Mouse (Mus musculus): ENCODE data around the gene Uimc1.

Gene Uimc1

GRCm38 (mm10) chr13:55040016-55040415 is 60.1 kb downstream of the Uimc1 start:
- no peak for DNase-seq (ENCODE audit: low spot score in 2 of 2)

DNA sequence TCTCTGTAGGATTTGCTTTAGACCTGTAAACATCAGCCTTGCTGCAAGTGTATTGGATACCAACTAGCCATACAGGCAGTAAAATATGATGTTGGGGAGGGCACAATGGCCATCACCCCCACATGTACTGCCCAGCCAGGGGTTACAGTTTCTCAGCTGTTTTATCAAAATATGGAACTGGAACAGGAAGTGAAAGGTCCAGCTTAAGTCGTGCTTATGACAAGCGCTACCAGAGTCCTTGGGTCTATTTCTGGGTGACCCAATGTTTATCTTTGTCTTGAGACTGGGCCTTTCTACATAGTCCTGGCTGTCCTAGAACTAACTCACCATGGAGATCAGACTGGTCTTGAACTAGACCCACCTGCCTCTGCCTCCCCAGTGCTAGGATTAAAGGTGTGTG is 75.9 kb downstream of the Uimc1 start:
- no peak for DNase-seq (ENCODE audit: low spot score in 2 of 2)

DNA sequence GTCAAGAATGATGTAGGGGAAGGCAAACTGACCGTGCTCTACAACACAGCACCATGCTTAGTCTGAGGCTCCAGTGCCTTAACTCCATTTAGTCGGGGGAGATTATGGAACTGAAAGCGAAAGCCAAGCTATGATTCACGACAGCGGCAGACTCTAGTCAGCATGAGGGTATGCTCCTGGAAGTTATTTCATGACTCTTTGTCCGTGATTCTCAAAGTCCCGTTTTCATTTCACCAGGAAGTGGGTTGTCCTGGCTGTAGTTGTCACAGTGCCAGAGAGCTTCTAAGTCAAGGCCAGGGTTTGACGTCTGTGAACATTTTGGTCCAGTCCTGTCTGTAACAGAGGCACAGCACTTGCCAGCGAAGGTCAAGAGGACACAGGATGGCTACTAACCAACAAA is 77.4 kb downstream of the Uimc1 start:
- DNase-seq (ENCODE audit: low spot score in 2 of 2): no peak

DNA sequence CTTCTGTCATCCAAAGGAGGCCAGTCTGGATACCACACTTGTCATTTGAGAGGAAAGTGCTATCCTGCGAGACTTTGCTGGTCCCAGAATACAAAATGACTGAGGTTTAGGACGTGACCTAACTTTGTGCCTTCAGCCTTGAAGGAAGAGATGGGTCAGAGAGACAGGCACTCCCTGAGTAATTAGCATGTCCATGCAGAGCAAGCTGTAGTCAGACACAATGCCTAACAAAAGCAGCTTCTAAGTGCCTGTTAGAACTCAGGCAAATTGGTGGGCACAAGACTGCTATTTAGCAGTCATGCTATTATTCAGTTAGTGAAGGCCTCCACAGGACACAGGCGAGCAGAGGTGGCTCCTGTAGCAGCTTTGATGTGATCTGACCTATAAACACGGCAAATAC is 77.8 kb downstream of the Uimc1 start:
- DNase-seq (ENCODE audit: low spot score in 2 of 2): no peak

- DNase-seq (ENCODE audit: low spot score in 2 of 2): no peak
These were observed 78.8 kb downstream of the Uimc1 start, which contains the start of gene Hk3 for GRCm38 (mm10) chr13:55021194-55021779. Gene Hk3 (minus strand): TSS chr13:55021385.

GRCm38 (mm10) chr13:55020051-55020450 is 80.0 kb downstream of the Uimc1 start:
- DNase-seq (ENCODE audit: low spot score in 2 of 2): no peak

DNA sequence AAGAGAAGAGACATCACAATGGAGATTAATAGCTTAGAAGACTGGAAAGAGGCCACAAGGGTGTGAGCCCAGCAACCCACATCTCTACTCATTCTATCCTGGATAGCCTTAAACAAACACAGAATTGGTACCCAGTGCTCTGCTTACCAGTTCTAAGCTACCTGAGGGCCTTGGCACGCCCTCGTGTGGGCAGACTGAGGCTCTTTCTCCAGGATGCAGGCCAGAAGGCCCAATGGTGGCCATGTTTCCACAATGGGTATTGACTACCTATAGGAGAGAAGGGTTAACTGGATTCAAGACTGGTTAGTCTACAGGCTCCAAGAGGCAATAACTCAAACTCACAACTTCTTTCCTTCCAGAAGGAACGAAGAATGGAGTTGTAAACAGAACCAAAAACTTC is 80.9 kb downstream of the Uimc1 start:
- DNase-seq (ENCODE audit: low spot score in 2 of 2): no peak

- no peak for DNase-seq (ENCODE audit: low spot score in 2 of 2)
These were observed 81.4 kb downstream of the Uimc1 start for GRCm38 (mm10) chr13:55018700-55019099.

- no peak for DNase-seq (ENCODE audit: low spot score in 2 of 2)
These were observed 82.1 kb downstream of the Uimc1 start for GRCm38 (mm10) chr13:55017898-55018599.

DNA sequence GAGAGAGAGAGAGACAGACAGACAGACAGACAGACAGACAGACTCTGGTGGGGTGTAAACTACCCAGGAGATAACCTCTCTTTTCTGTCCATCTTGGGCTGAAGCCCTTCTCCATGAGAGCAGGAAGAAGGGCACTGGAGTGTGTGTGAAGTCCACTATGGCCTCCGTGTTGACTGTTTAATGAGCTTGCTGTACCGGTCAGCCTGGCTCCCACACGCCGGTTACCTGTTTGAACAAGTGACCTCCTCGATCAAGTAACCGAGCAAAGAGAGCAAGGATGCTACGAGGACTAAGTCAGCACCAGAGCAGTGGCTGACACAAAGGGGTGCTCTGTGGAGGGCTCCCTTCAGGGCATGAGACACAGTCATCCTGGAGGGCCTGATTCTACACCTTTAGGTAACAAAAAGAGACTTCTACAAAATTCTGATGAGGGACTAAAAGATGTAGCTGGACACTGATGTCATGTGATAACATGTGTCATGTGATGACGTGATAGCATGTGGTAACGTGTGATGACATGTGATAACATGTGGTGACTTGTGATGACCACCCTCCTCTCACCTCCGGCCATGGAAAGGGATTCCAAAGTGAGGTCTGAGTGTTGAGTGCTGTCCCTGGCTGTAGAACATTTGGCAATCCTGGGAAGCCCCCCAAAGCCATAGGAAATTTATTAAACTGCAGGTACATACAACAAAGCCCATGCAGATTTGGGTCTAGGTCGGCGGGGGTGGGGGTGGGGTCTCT is 82.8 kb downstream of the Uimc1 start:
- peak in 1 of 2 experiments; percentile 43 for DNase-seq (ENCODE audit: low spot score in 2 of 2)

- no peak for DNase-seq (ENCODE audit: low spot score in 2 of 2)
These were observed 85.6 kb downstream of the Uimc1 start for GRCm38 (mm10) chr13:55014451-55014850.

DNA sequence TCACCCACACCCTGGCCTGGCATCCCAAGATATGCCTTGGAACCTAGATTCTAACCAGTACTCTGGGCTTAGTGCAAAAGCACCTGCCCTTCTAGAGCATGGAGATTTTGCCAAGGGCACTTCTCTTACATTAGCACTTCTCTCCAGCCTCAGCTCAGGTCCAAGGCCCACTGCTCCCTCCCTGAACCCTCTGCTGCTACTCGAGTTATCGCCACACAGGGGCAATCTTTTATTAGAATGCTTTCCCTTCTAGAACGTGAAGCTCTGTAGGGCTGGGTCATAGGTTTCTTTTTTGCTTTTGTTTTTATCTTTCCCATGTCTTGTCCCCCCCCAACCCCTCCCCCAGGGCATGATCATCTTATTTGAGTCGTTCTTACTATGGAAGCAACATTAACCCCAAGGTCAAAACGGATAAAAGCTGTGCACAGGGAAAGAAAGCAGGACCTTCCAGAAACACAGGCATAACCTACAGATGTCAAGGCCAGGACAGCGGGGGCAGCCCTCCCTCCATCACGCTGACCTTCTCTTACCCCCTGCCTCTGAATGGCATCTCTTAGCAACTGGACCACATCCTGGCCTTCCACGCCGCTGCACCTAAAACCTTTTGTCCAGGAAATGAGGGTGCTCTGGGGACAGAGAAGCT is 86.3 kb downstream of the Uimc1 start:
- DNase-seq (ENCODE audit: low spot score in 2 of 2): no peak

- DNase-seq (ENCODE audit: low spot score in 2 of 2): no peak
These were observed 88.1 kb downstream of the Uimc1 start for GRCm38 (mm10) chr13:55011981-55012478.

- DNase-seq (ENCODE audit: low spot score in 2 of 2): no peak
These were observed 89.0 kb downstream of the Uimc1 start for GRCm38 (mm10) chr13:55011103-55011502.

GRCm38 (mm10) chr13:55008589-55008988 is 91.5 kb downstream of the Uimc1 start:
- DNase-seq (ENCODE audit: low spot score in 2 of 2): no peak

DNA sequence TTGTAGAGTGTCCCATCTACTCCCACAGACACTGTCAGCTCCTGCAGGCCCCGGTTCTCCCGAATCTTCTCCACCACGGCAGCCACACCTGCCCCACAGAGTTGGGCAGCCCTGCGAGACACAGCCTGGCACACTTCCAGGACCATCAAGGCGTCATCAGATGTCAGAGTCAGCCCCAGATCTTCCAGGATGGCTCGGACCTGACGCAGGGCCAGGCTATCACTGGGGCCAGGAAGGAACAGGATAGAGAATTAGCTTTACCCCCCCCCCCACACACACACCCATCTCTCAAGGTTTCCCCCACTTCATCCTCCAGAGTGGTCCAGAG is 93.7 kb downstream of the Uimc1 start:
- no peak for DNase-seq (ENCODE audit: low spot score in 2 of 2)

- DNase-seq (ENCODE audit: low spot score in 2 of 2): no peak
These were observed 94.2 kb downstream of the Uimc1 start for GRCm38 (mm10) chr13:55005691-55006414.

GRCm38 (mm10) chr13:55004646-55005045 is 95.5 kb downstream of the Uimc1 start:
- DNase-seq (ENCODE audit: low spot score in 2 of 2): peak; percentile 57 to 67

GRCm38 (mm10) chr13:55002090-55002489 is 98.0 kb downstream of the Uimc1 start:
- no peak for DNase-seq (ENCODE audit: low spot score in 2 of 2)

GRCm38 (mm10) chr13:55000433-55000832 is 99.7 kb downstream of the Uimc1 start:
- DNase-seq (ENCODE audit: low spot score in 2 of 2): no peak

DNA sequence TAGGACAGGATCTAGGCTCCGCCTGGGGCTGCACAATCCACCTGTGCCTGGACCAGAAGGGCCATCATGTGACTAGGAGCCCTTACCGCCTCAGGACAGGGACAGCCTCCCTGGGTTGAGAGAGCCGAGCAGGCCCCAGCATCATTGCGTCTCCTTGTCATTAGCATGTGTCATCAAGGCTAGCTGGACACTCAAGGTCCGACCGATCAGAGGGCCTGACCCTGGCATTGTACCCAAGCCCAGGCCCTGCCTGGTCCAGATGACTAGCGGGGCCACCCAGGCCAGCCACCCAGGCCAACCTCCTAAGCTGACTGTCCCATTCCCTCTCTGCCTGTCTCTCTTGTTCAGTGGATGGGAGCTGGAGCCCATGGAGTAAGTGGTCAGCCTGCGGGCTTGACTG is 102.5 kb downstream of the Uimc1 start:
- no peak for DNase-seq (ENCODE audit: low spot score in 2 of 2)

GRCm38 (mm10) chr13:54995161-54995560 is 104.9 kb downstream of the Uimc1 start:
- DNase-seq (ENCODE audit: low spot score in 2 of 2): no peak
